Mouse (Mus musculus): Measurements from ENCODE around the gene Ccdc28b. TPM values are rescaled to one million over a fixed set of nuclear protein-coding genes. Genes with fewer than 3 reads are reported as not detected.

Gene Ccdc28b
- polyA plus RNA-seq, 1 experiment: not detected

GRCm38 (mm10) chr4:129608426-129609025 is 15.2 kb downstream of the Ccdc28b start:
- WGBS: 31% methylated on average over 7 of the region's 7 CpGs

GRCm38 (mm10) chr4:129600233-129601158 is 23.3 kb downstream of the Ccdc28b start, which contains the start of the genes Eif3i and Tmem234:
Gene Eif3i, minus strand, starts transcription at chr4:129600648.
Gene Tmem234, plus strand, starts transcription at chr4:129600668.
- TF ChIP-seq CTCF (IDR thresholded peaks at IDR 0.05; ENCODE audit: insufficient read depth, low read depth, low read length) (no peak), POLR2A (IDR thresholded peaks at IDR 0.05; ENCODE audit: insufficient read depth, low read depth, low read length) (peak; percentile 52)
- H3K4me1 ChIP-seq (ENCODE audit: control insufficient read depth, insufficient read depth, low read length): peaks cover 13% of the 10 kb centered on the region; the same call in 1 of the 2 replicates
- H3K4me3 ChIP-seq (ENCODE audit: insufficient read depth, low read depth, low read length): peak within 1 kb of the TSS; percentile 77
- H3K27ac ChIP-seq (ENCODE audit: insufficient read depth, low read depth, low read length): no peak within 1 kb of the TSS
- WGBS: under 1% methylated on average over 74 of the region's 74 CpGs

More at GRCm38 (mm10) chr4:129608426-129609025, 15.2 kb downstream of the Ccdc28b start:
- Histone ChIP-seq H3K4me1 (ENCODE audit: control insufficient read depth, insufficient read depth, low read length) (peaks cover 13% of the 10 kb centered on the region), H3K27ac (ENCODE audit: insufficient read depth, low read depth, low read length) (peak overlapping the region; percentile 71), H3K4me3 (ENCODE audit: insufficient read depth, low read depth, low read length) (no peak overlapping the region)
- TF ChIP-seq POLR2A (IDR thresholded peaks at IDR 0.05; ENCODE audit: insufficient read depth, low read depth, low read length) (no peak), CTCF (IDR thresholded peaks at IDR 0.05; ENCODE audit: insufficient read depth, low read depth, low read length) (peak; percentile 68)

GRCm38 (mm10) chr4:129588865-129589264 is 34.9 kb downstream of the Ccdc28b start:
- 75% methylated on average over 4 of the region's 4 CpGs for WGBS
- Histone ChIP-seq H3K4me1 (ENCODE audit: control insufficient read depth, insufficient read depth, low read length) (peaks cover 5% of the 10 kb centered on the region; the same call in 1 of the 2 replicates), H3K4me3 (ENCODE audit: insufficient read depth, low read depth, low read length) (no peak overlapping the region), H3K27ac (ENCODE audit: insufficient read depth, low read depth, low read length) (no peak overlapping the region)
- no peak for TF ChIP-seq POLR2A (IDR thresholded peaks at IDR 0.05; ENCODE audit: insufficient read depth, low read depth, low read length)
- TF ChIP-seq CTCF (IDR thresholded peaks at IDR 0.05; ENCODE audit: insufficient read depth, low read depth, low read length): no peak

DNA sequence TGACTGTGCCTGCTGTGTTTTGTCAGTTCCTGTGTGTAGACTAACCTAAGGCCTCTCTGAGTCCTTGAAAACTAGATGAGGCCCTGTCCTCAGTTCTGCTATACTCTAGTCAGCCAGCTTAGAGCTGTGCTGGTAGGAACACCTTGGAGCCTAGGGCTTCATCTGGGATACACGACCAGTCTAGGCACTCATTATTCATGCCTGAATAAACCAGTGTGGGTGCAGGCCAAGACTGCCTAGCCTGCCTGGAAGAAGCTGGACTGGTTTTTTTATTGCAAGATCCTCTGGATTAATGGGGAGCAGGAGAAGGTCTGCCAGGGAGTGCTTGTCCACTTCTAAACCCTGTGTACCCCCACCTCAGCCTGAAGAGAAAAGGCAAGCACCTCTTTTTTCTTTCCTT is 36.8 kb downstream of the Ccdc28b start:
- TF ChIP-seq POLR2A (IDR thresholded peaks at IDR 0.05; ENCODE audit: insufficient read depth, low read depth, low read length): no peak
- no peak overlapping the region for H3K27ac ChIP-seq (ENCODE audit: insufficient read depth, low read depth, low read length)
- 28% methylated on average over 1 of the region's 1 CpGs for WGBS

DNA sequence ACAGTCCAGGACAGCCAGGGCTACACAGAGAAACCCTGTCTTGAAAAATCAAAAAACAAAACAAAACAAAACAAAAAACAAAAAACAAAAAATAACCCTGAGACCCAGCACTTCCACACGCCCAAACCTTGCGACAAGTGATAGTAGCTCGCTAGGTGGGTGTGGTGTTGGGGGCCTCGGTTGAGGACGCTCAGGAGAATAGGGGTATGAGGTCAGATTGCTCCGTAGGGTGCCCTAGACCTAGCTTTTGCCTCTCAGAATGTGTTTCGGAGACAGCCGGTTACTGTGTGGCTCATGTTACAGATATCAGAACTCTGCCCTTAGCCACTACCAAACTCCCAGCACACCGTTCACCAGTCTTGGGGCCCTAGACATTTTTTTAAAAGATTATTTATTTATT is 38.0 kb downstream of the Ccdc28b start:
- peaks cover 5% of the 10 kb centered on the region; the same call in 1 of the 2 replicates for H3K4me1 ChIP-seq (ENCODE audit: control insufficient read depth, insufficient read depth, low read length)
- H3K4me3 ChIP-seq (ENCODE audit: insufficient read depth, low read depth, low read length): no peak overlapping the region
- H3K27ac ChIP-seq (ENCODE audit: insufficient read depth, low read depth, low read length): no peak overlapping the region
- WGBS: 88% methylated on average over 9 of the region's 9 CpGs
- TF ChIP-seq POLR2A (IDR thresholded peaks at IDR 0.05; ENCODE audit: insufficient read depth, low read depth, low read length): no peak
- no peak for TF ChIP-seq CTCF (IDR thresholded peaks at IDR 0.05; ENCODE audit: insufficient read depth, low read depth, low read length)

More for the DNA sequence above, 36.8 kb downstream of the Ccdc28b start:
- Histone ChIP-seq H3K4me1 (ENCODE audit: control insufficient read depth, insufficient read depth, low read length) (peaks cover 5% of the 10 kb centered on the region; the same call in 1 of the 2 replicates), H3K4me3 (ENCODE audit: insufficient read depth, low read depth, low read length) (no peak overlapping the region)

DNA sequence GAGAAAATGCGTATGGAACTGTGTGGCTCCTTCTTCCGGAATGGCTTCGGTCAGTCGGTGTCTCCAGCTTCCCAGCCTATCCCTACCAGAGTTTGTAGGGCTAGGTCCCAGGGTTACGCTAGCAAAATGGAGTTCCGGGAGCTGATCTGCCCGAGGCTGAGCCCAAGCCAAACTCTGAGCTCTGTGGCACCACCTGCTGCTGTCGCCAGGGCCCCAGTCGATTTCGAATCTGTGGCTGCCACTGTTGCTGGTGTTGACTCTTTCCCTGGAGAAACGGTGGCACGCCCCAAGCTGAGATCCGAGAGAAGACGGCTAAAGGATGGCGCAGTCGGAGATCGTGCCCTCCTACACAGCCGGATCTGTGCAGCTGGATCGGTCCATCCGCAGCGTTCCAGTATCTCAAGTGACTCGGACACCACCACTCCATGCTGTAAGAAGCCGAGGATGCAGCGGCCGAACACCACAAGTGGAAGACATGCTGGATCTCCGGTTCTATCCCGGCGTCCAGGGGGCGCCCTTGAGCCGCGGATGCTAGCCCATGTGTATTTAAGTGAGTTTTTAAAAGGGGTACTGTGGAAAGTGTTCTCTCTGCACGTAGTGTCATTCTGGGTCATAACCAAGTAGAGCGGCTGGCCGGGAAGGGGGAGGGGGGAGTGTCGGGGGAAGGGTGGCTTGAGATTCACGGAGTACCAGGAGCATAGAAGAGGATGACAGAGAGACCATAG is 38.7 kb downstream of the Ccdc28b start:
- H3K27ac ChIP-seq (ENCODE audit: insufficient read depth, low read depth, low read length): no peak overlapping the region
- H3K4me3 ChIP-seq (ENCODE audit: insufficient read depth, low read depth, low read length): peak overlapping the region; percentile 52
- 2% methylated on average over 36 of the region's 36 CpGs for WGBS
- TF ChIP-seq POLR2A (IDR thresholded peaks at IDR 0.05; ENCODE audit: insufficient read depth, low read depth, low read length) (no peak), CTCF (IDR thresholded peaks at IDR 0.05; ENCODE audit: insufficient read depth, low read depth, low read length) (peak; percentile 74)
- H3K4me1 ChIP-seq (ENCODE audit: control insufficient read depth, insufficient read depth, low read length): peaks cover 5% of the 10 kb centered on the region; the same call in 1 of the 2 replicates

DNA sequence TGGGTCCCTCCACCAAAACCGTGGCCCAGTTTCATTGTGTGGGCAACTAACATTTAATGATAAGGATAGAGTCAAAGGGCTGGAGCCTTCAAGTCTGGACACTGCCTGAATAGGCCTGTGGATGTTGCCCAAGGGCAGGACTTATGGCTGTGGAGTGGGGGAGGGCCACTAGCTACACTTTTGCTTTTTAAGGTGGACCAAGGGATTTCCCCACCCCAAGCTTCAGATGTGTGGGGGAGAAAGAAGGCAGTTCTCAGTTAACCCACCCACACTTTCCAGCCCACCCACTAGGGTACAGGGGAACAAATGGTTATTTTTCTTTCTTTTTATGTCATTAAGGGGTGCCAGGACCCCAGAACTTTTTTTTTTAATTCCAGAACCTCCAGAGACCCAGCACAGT is 39.4 kb downstream of the Ccdc28b start:
- TF ChIP-seq POLR2A (IDR thresholded peaks at IDR 0.05; ENCODE audit: insufficient read depth, low read depth, low read length) (no peak), CTCF (IDR thresholded peaks at IDR 0.05; ENCODE audit: insufficient read depth, low read depth, low read length) (no peak)
- 74% methylated on average over 1 of the region's 1 CpGs for WGBS
- H3K4me3 ChIP-seq (ENCODE audit: insufficient read depth, low read depth, low read length): no peak overlapping the region
- peaks cover 5% of the 10 kb centered on the region; the same call in 1 of the 2 replicates for H3K4me1 ChIP-seq (ENCODE audit: control insufficient read depth, insufficient read depth, low read length)
- no peak overlapping the region for H3K27ac ChIP-seq (ENCODE audit: insufficient read depth, low read depth, low read length)

DNA sequence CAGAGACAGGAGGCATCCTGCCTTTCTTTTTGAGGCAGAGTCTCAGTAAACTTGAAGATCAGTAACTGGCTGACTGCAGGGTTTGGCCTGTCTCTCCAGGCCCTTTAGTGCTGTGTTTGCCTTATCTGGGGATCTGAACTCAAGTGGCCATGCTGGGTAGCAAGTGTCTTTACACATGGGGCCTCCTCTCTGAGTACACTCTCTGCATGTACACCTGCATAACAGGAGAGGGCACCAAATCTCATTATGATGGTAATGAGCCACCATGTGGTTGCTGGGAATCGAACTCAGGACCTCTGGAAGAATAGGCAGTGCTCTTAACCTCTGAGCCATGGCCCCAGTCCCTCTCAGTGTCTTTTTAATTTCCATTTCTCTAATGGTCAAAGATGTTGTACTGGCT is 41.5 kb downstream of the Ccdc28b start:
- Histone ChIP-seq H3K4me3 (ENCODE audit: insufficient read depth, low read depth, low read length) (no peak overlapping the region), H3K27ac (ENCODE audit: insufficient read depth, low read depth, low read length) (no peak overlapping the region), H3K4me1 (ENCODE audit: control insufficient read depth, insufficient read depth, low read length) (peaks cover 5% of the 10 kb centered on the region; the same call in 1 of the 2 replicates)
- WGBS: 88% methylated on average over 1 of the region's 1 CpGs
- TF ChIP-seq CTCF (IDR thresholded peaks at IDR 0.05; ENCODE audit: insufficient read depth, low read depth, low read length) (no peak), POLR2A (IDR thresholded peaks at IDR 0.05; ENCODE audit: insufficient read depth, low read depth, low read length) (no peak)

Data from olfactory bulb, adult 2 months (tissue).